Mouse (Mus musculus): ENCODE data around the gene Olfr786. TPM values are rescaled to one million over a fixed set of nuclear protein-coding genes. Genes with fewer than 3 reads are reported as not detected.

Olfr786 gene
- polyA plus RNA-seq, 1 experiment from 2014 or later, result not detected

Other genes starting within 250 kb of the Olfr786 start
- gene Olfr772, start 249.4 kb upstream of the Olfr786 start, polyA plus RNA-seq (2014; fragmentation: Nextera tagmentation; extraction: Ambion mirVana), result not detected in 2 replicates
- not detected in 2 replicates for gene Olfr773, start 239.9 kb upstream of the Olfr786 start, polyA plus RNA-seq (2014; fragmentation: Nextera tagmentation; extraction: Ambion mirVana)
- gene Olfr774, start 191.1 kb upstream of the Olfr786 start, polyA plus RNA-seq (2014; fragmentation: Nextera tagmentation; extraction: Ambion mirVana), result not detected in 2 replicates
- gene Olfr775, start 178.9 kb upstream of the Olfr786 start, polyA plus RNA-seq (2014; fragmentation: Nextera tagmentation; extraction: Ambion mirVana), result not detected in 2 replicates
- not detected in 2 replicates for gene Olfr776, start 168.2 kb upstream of the Olfr786 start, polyA plus RNA-seq (2014; fragmentation: Nextera tagmentation; extraction: Ambion mirVana)
- gene Olfr777, start 155.8 kb upstream of the Olfr786 start, polyA plus RNA-seq (2014; fragmentation: Nextera tagmentation; extraction: Ambion mirVana), result not detected in 2 replicates
- gene Olfr780, start 109.2 kb upstream of the Olfr786 start, polyA plus RNA-seq (2014; fragmentation: Nextera tagmentation; extraction: Ambion mirVana), result not detected in 2 replicates
- gene Olfr781, start 98.5 kb upstream of the Olfr786 start, polyA plus RNA-seq (2014; fragmentation: Nextera tagmentation; extraction: Ambion mirVana), result not detected in 2 replicates
- gene Olfr782, start 78.5 kb upstream of the Olfr786 start, polyA plus RNA-seq (2014; fragmentation: Nextera tagmentation; extraction: Ambion mirVana), result not detected in 2 replicates
- 0.07 TPM in 1 of 2 replicates, not detected in the other for gene Olfr784, start 43.2 kb upstream of the Olfr786 start, polyA plus RNA-seq (2014; fragmentation: Nextera tagmentation; extraction: Ambion mirVana)
- not detected in 2 replicates for gene Olfr785, start 21.9 kb upstream of the Olfr786 start, polyA plus RNA-seq (2014; fragmentation: Nextera tagmentation; extraction: Ambion mirVana)
- gene Olfr787, start 34.6 kb downstream of the Olfr786 start, polyA plus RNA-seq (2014; fragmentation: Nextera tagmentation; extraction: Ambion mirVana), result not detected in 2 replicates
- gene Olfr788, start 43.7 kb downstream of the Olfr786 start, polyA plus RNA-seq (2014; fragmentation: Nextera tagmentation; extraction: Ambion mirVana), result not detected in 2 replicates
- gene Olfr789, start 57.4 kb downstream of the Olfr786 start, polyA plus RNA-seq (2014; fragmentation: Nextera tagmentation; extraction: Ambion mirVana), result not detected in 2 replicates
- gene Olfr790, start 71.2 kb downstream of the Olfr786 start, polyA plus RNA-seq (2014; fragmentation: Nextera tagmentation; extraction: Ambion mirVana), result not detected in 2 replicates
- not detected in 2 replicates for gene Olfr791, start 94.5 kb downstream of the Olfr786 start, polyA plus RNA-seq (2014; fragmentation: Nextera tagmentation; extraction: Ambion mirVana)
- gene Olfr792, start 111.9 kb downstream of the Olfr786 start, polyA plus RNA-seq (2014; fragmentation: Nextera tagmentation; extraction: Ambion mirVana), result not detected in 2 replicates
- not detected in 2 replicates for gene Olfr794, start 140.3 kb downstream of the Olfr786 start, polyA plus RNA-seq (2014; fragmentation: Nextera tagmentation; extraction: Ambion mirVana)
- not detected in 2 replicates for gene Olfr796, start 185.3 kb downstream of the Olfr786 start, polyA plus RNA-seq (2014; fragmentation: Nextera tagmentation; extraction: Ambion mirVana)
- not detected in 2 replicates for gene Olfr798, start 200.6 kb downstream of the Olfr786 start, polyA plus RNA-seq (2014; fragmentation: Nextera tagmentation; extraction: Ambion mirVana)
- gene Olfr799, start 210.2 kb downstream of the Olfr786 start, polyA plus RNA-seq (2014; fragmentation: Nextera tagmentation; extraction: Ambion mirVana), result not detected in 2 replicates
- not detected in 2 replicates for gene Olfr800, start 230.4 kb downstream of the Olfr786 start, polyA plus RNA-seq (2014; fragmentation: Nextera tagmentation; extraction: Ambion mirVana)
- not detected in 2 replicates for gene Olfr801, start 246.6 kb downstream of the Olfr786 start, polyA plus RNA-seq (2014; fragmentation: Nextera tagmentation; extraction: Ambion mirVana)